Mouse (Mus musculus): ENCODE measurements at regions not wholly inside any gene's neighbourhood (a gene's known extent, or its start where the extent isn't known, plus 50 kb on each side); places are given as distances from the start of the nearest gene placed in this dataset.

GRCm38 (mm10) chr7:40659662-40660061, 238.5 kb upstream of the Vstm2b start:
- DNase-seq (ENCODE audit: low spot score in 2 of 2), result no peak

GRCm38 (mm10) chr7:40663781-40664180, 234.3 kb upstream of the Vstm2b start:
- no peak for DNase-seq (ENCODE audit: low spot score in 2 of 2)

DNA sequence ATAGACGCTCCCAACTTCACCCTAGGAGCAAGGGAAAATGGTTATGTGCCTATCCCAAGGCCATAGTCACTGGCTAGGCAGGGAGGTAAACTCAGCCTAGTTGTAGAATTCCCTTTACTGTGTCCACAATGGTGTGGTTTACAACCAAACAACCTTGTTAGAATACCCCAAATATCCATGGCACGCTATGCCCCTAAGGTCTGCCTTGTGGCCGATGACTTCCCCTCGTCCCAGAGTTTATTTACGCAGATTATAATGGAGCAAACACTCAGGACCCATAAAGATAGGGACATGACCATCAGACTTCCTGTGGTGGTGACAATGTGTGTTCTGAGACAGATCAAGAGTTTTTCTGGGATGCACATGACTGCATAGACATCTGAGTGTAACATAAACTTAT, 231.5 kb upstream of the Vstm2b start:
- no peak for DNase-seq (ENCODE audit: low spot score in 2 of 2)

GRCm38 (mm10) chr7:40670401-40670800, 227.7 kb upstream of the Vstm2b start:
- DNase-seq (ENCODE audit: low spot score in 2 of 2), result no peak

- DNase-seq (ENCODE audit: low spot score in 2 of 2), result no peak
Measured at GRCm38 (mm10) chr7:40671068-40671467, 227.1 kb upstream of the Vstm2b start.

- no peak for DNase-seq (ENCODE audit: low spot score in 2 of 2)
Measured at GRCm38 (mm10) chr7:40672348-40672747, 225.8 kb upstream of the Vstm2b start.

DNA sequence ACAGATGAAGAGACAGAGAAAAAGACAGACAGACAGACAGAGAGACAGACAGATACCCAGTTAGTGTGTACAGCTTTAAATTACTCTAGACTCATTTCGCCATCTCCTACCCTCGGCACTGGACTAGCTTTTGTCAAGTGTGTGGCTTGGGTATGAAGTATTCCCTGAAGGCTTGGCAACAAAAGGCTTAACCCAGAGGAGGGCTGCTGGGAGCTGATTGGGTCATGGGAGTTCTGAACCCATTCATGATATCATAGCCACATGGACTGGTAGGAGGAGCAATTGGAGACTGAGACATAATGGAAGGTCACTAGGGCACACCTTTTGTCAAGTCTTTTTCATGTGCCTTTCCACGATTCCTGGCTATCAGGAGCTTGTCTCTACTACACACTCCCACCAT, 223.7 kb upstream of the Vstm2b start:
- no peak for DNase-seq (ENCODE audit: low spot score in 2 of 2)

DNA sequence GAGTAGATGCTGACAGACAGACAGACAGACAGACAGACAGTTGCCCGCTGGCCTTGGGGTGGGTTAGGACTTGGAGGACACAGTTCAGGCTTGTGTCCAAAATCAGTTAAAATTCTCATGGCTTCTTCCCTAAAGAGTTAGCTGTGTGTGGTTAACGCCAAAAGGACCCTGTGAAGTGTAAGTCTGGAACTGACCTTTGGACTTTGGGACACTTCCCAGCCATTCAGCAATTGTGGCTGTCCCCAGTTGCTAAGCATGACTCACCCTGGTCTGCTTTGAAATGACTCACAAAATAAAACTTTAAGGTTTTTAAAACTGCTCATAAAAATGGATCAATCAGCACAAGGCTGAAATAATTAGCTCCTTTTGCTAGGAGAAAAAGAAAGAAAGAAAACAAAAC, 220.5 kb upstream of the Vstm2b start:
- DNase-seq (ENCODE audit: low spot score in 2 of 2), result no peak

DNA sequence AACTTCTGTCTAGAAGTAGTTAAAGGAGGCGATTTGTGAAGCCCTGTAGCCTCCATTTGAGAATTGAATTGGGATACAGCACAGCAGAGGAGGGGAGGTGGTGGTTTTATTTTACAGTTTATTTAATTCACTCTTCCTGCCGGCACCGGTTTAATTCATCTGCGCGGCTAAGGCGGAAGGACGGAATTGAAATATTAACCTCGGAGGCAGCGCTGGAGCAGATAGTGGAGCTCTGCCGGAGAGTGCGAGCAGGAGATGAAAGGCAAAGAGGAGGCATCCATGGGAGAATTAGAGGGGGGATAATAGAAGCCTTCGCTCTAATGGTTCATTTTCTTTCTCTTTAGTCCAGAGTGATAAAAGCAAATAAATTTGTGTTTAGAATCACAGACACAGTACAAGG, 217.6 kb upstream of the Vstm2b start:
- DNase-seq (ENCODE audit: low spot score in 2 of 2), result no peak

DNA sequence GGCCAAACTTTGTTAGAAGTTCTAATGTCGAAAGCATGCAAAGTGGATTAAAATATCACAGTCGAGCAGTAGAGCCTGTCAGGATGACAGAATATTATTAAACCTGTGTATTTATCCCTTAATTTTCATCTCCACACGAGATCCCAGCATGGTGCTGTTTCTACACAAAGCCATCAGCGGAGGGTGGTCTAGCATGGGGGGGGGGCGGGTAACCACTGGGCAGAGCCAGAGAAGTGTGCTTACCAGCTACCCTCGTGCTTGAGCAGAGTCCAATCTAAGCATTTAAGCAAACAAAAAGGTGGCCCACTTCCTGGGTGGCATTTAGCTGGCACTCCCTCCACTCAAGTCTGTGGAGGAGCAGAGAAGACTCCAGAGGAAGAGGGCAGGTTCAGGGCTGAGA, 217.1 kb upstream of the Vstm2b start:
- no peak for DNase-seq (ENCODE audit: low spot score in 2 of 2)

- no peak for DNase-seq (ENCODE audit: low spot score in 2 of 2)
Measured at GRCm38 (mm10) chr7:40683176-40683575, 215.0 kb upstream of the Vstm2b start.

- DNase-seq (ENCODE audit: low spot score in 2 of 2), result no peak
Measured at GRCm38 (mm10) chr7:40683641-40684040, 214.5 kb upstream of the Vstm2b start.

- no peak for DNase-seq (ENCODE audit: low spot score in 2 of 2)
Measured at GRCm38 (mm10) chr7:40687005-40687404, 211.1 kb upstream of the Vstm2b start.

DNA sequence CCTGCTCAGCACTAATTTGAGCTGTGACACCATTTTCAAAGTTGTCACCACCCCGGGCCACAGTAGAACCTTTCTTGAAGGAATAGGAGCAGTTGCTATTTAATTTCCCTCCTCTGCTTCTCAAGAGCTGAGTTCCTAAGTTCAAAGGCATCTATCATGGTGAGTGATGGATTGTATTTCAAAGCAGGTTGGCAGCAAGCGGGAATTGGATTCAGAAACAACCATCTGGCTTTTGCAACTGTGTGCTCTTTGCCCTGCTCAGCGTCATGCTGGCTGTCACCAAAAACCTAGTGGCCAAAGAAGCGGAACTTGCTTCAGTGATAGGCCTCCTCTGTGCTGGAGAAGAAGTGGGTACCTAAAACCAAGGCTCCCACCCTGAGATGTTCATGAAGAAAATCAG, 209.6 kb upstream of the Vstm2b start:
- DNase-seq (ENCODE audit: low spot score in 2 of 2), result no peak

DNA sequence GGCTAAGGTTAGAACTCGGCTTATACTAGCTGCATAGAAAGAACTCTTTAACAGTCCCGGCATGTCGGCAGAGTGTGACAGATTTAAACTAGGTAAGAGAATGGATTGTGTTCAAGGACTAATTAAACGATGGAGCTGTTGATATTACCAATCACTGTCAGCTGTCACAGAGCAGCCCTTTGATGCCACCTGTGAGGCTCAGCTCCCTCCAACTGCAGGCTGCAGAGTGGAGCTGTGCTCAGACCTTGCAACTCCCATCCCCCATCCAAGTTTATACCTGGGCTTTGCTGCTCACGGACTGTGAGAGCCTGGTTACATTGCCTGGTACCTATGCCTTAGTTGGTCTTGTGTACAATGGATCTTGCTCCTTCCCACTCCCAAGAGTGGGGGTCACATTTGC, 204.4 kb upstream of the Vstm2b start:
- no peak for DNase-seq (ENCODE audit: low spot score in 2 of 2)

- DNase-seq (ENCODE audit: low spot score in 2 of 2), result no peak
Measured at GRCm38 (mm10) chr7:40697551-40697950, 200.6 kb upstream of the Vstm2b start.

DNA sequence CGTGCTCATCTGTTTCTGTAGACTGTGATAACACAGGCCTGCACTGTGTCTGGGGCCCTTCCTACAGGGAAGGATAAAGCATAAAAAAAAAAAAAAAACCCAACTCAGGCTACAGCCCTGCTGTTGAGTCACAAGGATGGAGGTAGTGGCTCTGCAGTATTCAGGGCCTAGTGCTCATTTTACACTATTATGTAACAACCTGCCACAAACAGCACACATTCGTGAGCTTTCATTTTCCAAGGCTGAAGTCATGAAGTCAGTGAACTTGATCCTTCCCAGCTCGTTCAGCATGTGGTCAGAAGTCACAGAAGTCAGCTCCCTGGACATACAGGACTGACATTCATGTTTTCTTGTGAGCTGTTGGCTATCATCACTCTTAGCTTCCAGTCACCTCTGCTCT, 199.8 kb upstream of the Vstm2b start:
- no peak for DNase-seq (ENCODE audit: low spot score in 2 of 2)

DNA sequence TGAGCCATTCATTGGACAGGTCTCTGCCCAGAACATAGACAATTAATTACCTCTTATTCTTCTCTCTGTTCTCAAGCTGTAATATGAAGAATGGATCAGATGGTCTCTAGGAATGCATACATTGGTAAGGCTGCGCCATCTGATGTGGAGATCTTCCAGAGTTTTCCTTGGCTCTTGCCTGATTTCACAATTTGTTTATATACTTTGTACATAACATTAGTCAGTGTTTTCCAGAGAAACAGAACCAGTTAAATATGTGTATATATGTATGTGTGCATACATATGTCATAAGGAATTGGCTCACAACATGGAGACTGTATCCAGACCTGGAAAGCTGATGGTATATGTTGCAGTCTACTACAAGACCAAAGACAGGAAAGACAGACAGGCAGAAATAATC, 198.5 kb upstream of the Vstm2b start:
- DNase-seq (ENCODE audit: low spot score in 2 of 2), result no peak

DNA sequence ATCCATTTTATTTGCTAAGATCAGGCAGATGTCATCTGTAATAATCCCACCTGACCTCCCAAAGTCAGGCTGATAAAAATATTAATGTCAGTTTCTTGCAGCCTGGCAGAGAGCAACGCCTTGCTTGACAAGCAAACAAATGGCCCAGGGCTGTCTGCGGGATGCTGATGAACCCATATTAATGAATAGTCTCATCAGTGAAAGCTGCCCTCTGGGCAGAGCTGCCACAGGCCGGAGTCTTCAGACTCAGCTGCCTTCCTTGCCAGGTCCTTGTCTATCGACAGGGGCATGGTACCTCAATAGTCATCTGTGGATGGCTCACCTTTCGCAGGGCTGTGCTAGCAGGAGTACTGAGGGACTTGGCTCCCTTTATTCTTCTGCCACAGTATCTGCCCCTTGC, 197.5 kb upstream of the Vstm2b start:
- no peak for DNase-seq (ENCODE audit: low spot score in 2 of 2)

DNA sequence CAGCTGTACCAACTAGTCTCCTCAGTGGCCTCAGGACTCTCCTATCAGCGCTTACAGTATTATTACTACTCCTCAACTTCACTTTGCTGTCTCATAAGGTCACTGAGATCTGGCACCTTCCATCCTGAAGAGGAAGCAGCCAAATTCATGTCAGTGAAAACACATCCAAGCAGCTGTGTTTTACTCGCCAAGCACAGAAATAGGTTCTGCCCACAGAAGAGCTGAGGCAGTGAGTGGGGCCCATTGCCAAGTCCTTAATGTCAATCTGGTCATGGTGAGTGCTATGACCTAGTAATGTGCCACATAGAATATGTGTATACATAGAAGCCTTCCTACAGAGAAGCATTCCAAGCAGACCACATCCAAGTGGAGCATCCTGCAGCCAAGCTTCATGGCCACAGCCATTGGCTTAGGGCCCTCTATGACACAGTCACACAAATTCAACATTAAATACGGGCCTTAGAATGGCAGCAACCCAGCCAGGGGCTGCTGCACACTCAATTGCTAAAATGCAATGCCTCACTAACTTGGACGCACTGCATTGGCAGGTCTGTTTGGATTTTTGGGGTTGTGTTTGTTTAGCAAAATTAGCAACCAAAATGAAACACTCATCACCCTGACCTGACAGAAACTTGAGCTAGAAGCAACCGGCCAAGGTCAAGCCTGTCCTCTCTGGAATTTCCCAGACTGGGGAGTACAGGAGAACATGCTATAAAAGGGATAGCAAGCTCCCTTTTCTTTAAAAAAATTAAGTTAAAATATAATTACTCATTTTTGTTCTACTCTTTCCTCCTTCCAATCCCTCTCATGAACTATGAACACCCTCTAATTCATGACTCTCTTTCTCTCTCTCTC, 195.7 kb upstream of the Vstm2b start:
- peak in 1 of 2 experiments; percentile 30 for DNase-seq (ENCODE audit: low spot score in 2 of 2)

GRCm38 (mm10) chr7:40708231-40708630, 189.9 kb upstream of the Vstm2b start:
- no peak for DNase-seq (ENCODE audit: low spot score in 2 of 2)

DNA sequence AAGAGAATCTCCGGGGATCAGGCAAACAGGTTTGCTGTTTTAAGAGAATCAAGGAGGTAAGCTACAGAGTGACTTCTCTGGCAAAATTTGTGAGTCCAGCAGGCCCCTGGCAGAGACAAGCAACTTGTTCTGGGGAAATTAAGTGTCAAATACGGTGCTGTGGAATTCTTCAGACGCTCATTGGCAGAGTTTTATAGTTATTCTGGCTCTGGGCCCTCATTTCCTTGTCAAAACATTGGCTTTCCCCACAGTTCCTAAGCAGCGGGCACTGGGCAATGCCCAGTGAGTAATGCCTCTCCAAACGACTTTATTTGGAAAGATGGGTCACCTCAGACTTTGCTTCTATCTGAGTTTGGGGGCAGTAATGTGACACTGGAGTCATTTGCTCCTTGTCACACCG, 180.1 kb upstream of the Vstm2b start:
- DNase-seq (ENCODE audit: low spot score in 2 of 2), result no peak

- no peak for DNase-seq (ENCODE audit: low spot score in 2 of 2)
Measured at GRCm38 (mm10) chr7:40736971-40737468, 161.1 kb upstream of the Vstm2b start.
